Mouse (Mus musculus) gastrocnemius, postnatal 25 days (tissue): ENCODE measurements around the gene Gm17581. TPM values are rescaled to one million over a fixed set of nuclear protein-coding genes. Genes with fewer than 3 reads are reported as not detected.
"Not testable (repeated sequence)": the region's sequence is repeated elsewhere in the genome, so short reads cannot be mapped to it uniquely, and the experiment has no call there.

Experiments
- DNase-seq: peaks from one replicate; pipeline ENCODE4 v3.0.0; 2022
- total RNA-seq, 2 experiments: library from RNA; stranded (reverse); gene quantifications; 1 replicate in 1 of 2; 2 replicates in 1 of 2; pipeline ENCODE4 v1.2.3; 2021

The Gm17581 gene
- total RNA-seq, 2 experiments from 2014 or later, result not detected

DNA sequence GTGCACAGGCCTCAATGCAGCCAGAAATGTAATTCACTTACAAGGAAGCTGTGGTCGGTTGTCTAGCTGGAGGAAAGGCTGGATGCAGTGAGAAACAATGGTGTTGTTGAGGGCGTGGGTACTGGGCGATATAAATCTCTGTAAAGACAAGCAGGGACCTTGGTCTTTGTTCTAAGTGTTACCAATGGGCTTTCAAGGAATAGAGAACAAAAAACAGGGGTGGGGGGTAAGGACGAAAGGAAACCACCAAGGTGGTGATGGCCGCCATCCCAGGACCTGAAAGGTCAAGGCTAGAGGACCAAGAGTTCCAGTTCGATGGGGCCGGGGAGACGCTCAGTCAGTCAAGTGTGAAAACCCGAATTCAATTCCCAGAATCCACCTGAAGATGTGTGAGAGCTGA lies 2.1 kb upstream of the Gm17581 start:
- DNase-seq, result no peak

DNA sequence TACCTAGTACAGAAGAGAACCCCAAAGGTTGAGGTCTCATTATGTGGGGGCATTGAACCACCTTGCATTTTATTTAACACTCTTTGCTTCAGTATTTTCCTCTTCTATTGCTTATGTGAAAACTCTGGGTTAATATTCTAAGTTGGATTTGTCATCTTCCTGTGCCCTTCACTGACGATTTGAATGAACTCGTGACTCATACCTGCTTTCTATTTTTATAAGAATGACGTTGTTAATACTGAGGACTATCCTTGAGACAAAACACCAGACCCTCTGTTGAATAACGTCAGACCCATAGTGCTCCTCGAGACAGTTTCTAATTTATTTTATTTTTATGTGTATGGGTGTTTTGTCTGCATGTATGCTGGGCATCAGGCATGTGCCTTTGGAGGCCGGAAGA lies 1.3 kb upstream of the Gm17581 start:
- no peak for DNase-seq

DNA sequence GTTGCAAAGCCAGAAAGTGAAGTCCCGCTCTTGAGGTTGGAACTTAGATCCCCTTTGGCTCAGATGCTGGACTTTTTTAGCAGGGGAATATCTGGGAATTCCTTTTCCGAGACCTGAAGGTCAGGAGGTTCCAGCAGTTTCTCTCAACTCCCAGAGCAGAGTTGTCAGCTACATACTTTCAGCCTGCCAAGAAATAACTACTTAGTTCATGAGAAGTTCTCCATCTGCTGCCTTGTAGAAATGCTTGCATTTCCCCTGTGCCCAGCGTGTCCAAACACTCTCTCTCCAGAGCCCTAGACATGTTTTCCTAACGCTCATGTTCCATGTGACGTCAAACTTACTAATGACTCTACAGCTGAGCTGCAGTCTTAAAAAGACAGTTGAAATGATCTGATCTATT lies 586 bp downstream of the Gm17581 start:
- DNase-seq, result peak; percentile 42

DNA sequence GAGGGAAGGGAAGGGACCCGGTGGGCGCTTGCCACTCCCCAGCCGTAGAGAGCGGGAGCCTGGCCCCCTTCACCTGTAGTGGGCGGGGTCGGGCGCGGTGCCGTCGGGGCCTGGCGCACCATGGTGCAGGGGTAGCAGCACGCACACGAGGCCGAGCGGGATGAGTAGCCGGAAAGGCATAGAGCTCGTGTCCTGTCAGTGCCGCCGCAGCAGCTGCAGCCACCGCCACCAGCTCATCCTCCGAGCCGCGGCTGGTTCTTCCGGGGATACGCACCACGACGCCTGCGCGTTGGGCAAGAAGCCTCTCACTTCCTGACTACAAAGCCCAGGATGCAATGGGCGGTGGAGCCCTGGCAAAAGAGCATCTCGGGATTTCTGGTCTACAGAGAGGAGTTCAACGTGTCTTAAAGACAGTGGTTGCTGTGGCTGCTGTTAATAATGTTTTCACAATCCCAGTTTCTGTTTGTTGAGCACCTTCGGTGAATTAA lies 6.5 kb downstream of the Gm17581 start, which contains the start of gene Edem2:
Gene Edem2, minus strand, starts transcription at position 318 of the 488 bp plus-strand sequence.
- peak; percentile 90 for DNase-seq

DNA sequence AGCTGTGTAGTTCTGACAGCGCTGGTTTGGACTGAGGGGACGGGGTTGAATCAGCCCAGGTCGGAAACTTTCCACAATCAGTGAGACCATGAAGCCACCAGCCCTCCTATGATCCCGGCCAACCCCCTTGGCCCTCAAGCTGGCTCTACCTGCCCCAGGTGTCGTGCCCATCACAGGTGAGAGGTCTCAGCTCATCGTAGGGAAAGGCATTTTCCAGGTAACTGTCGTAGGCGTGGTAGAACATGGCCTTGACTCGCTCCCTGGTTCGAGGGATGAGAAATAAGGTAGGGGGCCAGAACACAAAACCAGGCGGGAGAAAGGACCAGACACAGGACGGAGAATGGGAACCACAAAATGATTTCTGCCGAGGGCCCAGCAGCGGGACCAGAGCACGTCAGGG lies 6.9 kb downstream of the Gm17581 start:
- DNase-seq, result no peak

DNA sequence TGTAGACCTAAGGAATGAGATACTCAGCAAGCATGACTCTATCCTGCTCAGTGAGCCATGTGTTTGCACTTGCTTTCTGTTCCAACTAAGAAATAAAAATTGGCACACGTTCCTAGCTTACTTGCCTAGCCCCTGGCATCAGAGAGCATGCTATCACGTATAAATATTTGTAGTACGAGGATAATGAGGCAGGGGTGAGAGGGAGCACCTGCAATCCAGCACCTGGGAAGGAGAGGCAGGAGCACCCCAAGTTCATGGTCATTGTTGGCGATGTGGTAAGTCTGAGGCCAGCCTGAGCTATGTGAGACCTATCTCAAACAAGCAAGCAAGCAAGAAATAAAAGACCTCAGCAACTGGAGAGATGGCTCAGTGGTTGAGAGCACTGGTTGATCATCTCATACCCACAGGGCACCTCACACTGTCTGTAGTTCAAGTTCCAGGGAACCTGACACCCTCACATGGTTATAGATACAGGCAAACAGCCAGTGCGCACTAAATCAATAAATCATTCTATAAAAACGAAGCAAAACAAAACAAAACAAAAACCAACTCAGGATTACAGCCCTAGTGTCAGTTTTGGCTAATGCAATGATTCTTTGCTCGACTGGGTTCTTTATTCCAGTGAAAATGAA lies 7.8 kb downstream of the Gm17581 start:
- no peak for DNase-seq

DNA sequence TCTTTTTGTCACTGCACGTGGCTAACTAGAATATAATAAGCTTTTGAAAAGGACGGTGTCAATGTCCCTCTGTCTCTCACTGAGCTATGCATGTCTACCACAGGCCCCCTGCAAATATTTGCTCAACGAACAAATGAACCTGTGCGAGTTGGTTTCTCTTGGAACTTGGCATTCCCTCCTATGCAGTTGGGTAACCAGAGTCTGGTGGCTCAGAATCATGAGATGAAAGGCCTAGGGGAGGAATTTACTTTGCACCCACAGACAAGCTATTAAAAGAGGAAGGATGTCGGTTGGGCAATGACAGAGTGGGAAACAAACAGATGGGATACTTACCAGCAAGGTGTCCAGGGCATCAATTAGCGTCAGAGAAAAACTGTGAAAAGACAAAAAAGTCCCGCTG lies 9.4 kb downstream of the Gm17581 start:
- no peak for DNase-seq

DNA sequence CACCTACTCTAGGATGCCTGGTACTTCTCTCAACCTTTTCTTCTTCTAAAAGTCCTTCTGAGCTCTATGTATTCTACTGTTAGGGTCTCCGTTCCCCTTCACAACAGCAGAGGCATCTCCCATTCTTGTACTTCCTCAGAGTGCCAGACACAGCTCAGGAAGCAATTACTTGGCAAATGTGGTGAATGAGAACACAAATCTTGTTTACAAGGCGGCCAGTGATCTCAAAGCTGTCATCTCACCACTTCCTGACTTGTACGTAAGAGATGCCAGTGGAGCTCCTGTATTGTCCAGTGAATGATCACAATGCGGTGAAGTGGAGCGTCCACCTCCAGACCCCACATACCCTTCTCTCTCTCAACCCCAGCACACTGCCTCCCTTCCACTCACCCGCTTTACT lies 11.1 kb downstream of the Gm17581 start:
- no peak for DNase-seq

DNA sequence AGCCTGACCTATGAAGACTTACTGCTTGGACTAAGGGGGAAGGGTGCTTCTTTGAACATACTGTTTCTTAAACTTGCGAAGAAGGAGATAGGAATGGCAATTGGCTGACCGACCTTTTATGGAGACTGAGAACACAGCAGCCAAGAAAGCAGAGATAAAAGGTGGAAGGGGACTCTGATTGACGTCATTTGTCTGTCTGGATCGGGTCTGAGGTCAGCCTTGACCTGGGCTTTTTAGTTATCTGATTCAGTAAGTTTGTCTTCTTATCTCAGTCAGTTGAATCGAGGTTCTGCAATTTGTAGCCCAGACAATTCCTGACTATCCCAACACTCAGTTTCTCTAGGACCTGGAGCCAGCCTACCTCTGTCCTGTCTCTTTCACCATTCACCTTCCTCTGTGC lies 11.6 kb downstream of the Gm17581 start:
- no peak for DNase-seq

DNA sequence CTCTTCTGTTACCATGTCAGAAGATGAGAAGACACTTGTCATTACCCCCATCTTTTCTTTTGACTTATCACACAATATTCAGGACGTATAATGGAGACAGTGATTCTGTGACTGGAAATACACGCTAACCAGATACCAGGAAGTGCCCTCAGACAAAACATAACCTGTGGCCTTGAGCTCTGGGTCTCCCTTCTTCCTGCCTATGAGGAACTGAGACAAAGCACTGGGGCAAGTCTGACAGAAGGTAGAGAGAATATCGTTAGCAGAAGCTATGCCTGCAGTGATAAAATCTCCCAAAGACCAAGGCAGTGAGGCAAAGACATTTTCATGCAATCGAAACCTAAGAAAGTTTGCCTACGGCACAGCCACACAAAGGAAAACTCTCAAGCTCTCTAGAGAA lies 15.1 kb downstream of the Gm17581 start:
- DNase-seq, result no peak

DNA sequence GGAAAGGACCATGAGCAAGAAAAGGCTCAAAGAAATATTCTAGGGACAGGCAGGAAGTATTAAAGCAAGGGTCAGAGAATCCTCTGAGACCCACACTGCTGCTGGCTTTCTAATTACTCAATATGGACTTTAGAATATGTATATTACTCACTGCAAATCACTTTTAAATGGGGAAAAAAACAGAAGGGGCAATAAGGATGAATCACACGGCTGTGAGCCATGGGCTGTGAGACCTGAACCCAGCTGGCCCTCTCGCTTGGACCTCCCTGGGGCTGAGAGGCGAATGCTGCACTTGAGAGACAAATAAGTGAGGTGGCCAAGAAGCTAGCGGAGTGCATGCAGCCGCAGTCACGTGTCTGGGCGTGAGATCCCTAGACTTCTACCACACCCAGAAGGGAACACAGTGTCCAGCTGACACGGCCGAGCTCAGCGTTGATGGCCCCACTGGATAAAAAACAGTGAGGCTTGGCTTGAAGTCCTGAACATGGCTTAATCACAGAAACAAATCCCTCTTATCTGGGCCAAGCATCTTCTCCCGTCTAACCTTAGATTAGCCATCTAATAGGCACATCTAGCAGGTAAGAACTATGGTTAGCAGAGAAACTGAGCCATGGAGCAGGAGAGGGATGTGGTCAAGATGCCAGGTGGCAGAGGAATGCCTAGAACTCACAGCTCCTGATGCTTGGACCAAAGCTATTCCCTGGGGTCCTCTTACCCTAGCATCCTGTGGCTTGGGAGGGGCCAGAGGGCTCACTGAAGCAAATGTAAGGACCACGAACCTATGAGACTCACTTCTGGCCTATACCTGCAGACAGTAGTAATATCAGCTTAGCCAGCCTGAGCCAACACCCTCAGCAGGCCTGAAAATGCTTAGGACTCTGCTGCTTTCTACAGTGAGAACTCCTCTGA lies 18.3 kb downstream of the Gm17581 start:
- DNase-seq, result peak; percentile 87

DNA sequence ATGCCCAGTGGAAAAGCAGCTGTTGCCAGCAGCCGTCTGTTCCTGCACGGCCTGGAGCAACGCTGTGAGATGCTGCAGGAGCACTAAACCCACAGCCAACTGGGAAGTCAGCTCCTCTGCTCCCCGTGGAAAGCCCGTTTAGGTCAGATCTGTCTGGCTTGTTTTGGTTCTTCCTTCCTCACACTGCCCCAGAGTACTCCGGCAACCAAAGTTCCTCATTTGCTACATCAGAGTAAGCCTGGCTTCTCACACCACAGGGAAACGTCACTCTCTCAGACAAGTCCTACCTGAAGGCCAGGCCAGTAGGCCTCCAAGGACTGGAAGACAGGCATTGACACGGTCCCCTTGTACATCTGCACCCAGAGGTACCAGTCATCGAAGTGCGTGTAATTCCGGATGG lies 25.1 kb downstream of the Gm17581 start:
- no peak for DNase-seq

DNA sequence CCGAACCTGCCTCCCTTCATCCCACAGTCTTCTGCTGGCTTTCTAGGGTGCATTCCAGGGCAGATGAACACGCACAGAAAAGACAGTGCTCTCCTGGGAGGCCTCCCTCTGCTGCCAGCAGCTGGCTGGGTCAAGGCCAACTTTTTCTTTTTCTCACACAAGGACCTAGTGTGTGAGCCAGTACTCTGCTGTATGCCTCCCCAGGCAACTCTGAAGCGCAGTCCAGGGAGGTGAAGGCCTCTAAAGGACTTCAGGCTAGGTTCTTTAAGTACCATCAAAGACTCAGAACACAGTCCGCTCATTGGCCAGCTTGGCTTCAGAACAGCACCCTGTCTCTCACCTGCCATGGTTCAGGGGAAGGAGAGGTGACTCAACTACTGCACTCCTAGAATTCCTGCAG lies 28.4 kb downstream of the Gm17581 start:
- DNase-seq, result peak; percentile 80

DNA sequence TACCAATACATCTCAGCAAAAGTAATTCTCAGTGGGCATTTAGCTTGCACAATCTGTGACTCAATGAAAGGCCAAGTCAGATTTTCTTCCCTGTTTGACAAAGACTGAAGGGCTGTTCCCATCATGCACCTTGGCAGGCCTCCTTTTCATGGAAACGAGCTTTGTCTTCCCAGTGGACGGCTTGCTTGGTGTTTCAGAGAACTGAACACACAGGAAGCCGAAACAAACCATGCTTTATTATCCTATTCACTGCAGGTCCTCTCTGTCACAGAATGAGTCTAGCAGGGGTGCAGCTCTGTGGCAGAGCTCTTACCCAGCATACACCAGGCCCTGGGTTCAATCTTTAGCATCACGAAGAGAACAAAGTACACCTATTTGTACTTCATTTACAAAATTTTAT lies 32.0 kb downstream of the Gm17581 start:
- no peak for DNase-seq

DNA sequence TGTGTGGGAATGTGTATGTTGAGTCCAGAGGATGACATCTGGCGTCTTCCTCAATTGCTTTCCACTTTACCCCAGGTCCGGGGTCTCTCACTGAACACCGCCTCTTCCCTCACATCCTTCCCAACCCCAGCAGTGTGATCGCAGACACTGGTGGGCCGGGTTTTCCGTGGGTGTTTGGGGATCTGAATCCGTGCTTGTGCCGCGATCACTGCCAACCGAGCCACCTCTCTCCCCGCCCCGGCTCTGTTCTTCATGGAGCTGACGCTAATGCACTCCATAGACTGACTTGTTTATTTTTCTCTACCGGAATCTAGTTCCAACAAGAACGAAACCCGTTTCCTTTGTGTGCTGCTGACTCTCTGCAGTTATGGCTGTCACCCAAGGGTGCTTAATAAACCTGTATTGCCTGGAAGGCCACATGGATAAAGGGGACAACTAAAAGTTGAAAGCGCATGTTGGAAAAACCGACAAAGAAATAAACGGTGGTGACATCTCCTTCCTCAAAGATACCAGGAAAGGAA lies 34.2 kb downstream of the Gm17581 start:
- DNase-seq, result no peak

DNA sequence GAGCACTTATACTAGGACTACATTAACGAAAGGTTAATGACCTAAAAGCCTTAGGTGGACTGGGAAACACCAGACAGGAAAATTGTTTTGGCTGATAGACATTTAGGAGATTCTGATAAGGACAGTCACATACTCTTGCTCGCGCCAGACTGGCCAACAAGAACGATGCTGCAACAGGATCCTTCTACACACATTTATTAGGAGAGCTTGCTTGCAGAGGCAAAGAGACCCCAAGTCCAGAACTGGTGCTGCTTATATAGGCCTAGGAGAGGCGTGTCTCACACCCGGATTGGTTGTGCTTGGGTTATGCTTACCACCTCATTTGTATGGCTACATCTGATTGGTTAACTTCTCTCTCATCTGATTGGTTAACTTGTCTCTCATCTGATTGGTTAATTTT lies 37.2 kb downstream of the Gm17581 start:
- DNase-seq, result not testable (repeated sequence)

DNA sequence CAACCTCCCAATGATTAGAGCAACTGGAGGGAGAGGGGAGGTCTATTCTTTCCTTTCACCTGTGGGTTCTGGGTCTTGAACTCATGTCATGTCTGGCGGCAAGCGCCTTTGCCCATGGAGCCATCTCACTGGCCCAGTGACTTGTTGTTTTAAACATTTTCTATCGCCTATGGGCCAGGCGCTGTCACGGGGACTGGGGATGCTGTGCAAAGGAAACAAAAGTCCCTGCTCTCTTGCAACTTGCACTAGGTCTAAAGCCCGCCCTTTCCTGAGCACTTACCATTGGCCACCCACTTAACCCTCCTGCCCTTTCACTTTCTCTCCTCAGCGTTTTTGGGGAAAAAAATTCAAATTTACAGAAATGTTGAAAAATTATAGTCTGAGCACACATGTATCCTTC lies 38.8 kb downstream of the Gm17581 start:
- DNase-seq, result no peak

DNA sequence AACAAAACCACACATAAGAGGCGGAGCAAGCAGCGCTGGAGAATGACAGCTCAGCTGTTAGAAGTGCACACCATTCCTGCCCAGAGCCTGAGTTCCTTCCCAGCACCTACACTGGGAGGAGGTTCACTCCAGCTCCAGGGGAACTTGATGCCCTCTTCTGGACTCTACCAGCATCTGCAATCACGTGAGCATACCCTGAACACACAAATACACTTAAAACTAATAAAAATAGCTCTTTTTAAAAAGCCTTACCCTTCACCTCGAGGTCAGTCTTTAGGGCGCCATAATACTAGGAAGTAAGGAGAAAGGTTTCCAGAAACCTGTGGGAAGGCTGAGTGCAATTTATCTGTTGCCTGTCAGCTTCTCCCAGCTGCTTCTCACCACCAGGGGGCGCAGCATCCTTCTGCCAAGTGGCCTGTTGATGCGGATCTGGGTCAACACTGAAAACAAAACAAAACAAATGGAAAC lies 39.5 kb downstream of the Gm17581 start:
- DNase-seq, result peak; percentile 69

DNA sequence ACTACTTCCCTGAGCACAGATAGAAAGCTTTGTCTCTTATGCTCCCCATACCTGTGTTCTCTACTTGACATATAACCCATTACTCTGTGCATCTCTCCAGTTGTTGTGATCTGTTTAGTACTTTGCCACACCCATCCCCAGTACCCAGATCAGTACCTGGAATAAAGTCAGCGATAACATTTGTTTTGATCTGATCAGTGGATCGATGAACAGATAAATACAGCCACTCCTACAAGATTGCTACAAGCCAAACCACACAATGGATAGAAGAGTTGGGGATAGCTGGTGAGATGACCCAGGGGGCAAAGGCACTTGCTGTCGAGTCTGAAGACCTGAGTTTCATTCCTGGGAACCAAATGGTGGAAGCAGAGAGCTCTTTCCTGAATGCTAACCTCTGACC lies 40.4 kb downstream of the Gm17581 start:
- no peak for DNase-seq

DNA sequence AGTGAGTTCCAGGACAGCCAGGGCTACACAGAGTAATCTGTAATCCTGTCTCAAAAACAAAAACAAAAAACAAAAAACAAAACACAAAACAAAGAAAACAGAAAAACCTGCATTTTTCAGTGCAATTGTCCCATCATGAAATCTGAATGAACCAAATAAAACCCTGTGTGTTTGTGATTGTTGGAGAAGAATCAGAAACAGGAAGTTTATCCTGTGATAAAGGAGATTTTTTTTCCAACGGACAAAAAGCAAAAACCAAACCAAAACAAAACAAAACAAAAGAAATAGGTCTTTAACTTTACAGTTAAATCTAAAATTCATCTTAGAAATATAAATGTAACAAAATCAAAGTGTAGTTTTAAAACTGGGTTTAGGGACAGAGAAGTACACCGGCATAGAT lies 41.1 kb downstream of the Gm17581 start:
- DNase-seq, result no peak

DNA sequence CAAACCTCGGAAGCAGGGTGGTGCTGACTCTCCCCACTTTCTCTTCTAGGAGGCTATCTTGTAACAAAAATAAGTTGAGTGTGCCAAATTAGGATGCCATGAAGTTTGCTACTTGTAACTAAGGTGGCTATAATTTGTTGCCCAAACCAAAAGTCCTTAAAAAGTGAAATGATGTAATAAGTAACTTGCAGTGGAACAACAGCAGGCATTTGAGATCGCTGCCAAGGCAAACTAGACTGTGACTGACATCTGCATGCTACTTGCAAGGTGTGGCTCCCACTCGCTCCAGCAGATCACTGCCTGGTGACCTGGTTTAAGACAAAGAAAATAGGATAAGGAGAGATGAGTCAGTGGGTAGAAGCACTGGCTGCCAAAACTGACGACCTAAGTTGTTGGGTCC lies 42.5 kb downstream of the Gm17581 start:
- no peak for DNase-seq

DNA sequence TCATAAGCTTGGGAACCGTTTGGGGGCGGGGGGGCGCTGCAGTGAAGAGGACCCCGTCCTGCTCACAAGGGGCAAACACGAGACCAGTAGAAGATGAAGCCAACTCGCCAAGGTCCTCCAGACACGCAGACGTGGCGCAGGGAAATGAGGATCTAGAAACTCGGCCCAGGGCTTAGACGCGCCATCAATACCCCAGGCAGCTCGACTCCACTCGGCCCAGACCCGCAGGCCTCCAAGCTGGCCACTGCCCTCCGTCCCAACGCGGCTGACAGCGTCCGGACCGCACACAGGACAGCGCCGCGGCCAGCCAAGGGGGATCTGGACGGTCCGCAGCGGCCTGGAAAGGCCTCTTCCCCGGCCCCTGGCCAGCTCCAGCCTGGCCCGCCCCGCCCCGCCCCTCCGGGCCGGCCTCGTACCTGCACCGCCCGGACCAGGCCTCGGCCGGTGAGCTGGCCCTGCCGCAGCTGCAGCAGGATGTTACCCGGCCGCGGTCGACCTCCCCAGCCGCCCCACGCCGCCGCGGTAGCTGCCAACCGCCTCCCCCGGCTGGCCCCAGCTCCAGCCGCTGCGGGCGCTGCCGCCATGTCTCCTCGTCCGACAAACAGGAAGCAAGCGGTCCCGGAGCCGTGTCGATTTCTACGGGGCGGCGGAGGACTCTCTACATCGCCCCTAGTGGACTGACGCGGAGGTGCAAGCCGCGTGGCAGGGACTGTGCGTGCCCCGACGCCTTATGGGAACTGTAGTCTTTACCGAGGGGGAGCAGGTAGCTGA lies 43.8 kb downstream of the Gm17581 start, which contains the start of gene Trpc4ap:
Gene Trpc4ap, minus strand, starts transcription at position 662 of the 771 bp plus-strand sequence.
- DNase-seq, result peak; percentile 94
